Mouse (Mus musculus) neural tube, embryonic 14.5 days (tissue): Measurements from ENCODE around the gene Sae1. TPM values are rescaled to one million over a fixed set of nuclear protein-coding genes. Genes with fewer than 3 reads are reported as not detected.

Experiments used
- ATAC-seq: fragments of 200-750 bp; cut with Nextera tagmentation; 2 replicates; pipeline ENCODE4 v1.8.0; 2017; ENCODE audit warnings: low read depth, mild to moderate bottlenecking, moderate TSS enrichment, moderate library complexity
- H3K27ac ChIP-seq: fragments of 300-500 bp; sonication (generic); 2 replicates; pipeline ENCODE4 v1.5.1; 2014; ENCODE audit warnings: low read depth, mild to moderate bottlenecking, control low read depth, low read length, moderate library complexity, mixed read lengths
- H3K27me3 ChIP-seq: fragments of 300-500 bp; sonication (generic); 2 replicates; pipeline ENCODE4 v1.6.1; 2014; ENCODE audit warnings: low read length; ENCODE audit not compliant: control insufficient read depth, insufficient read depth
- H3K36me3 ChIP-seq: fragments of 300-500 bp; sonication (generic); 2 replicates; pipeline ENCODE4 v1.6.1; 2014; ENCODE audit warnings: low read length, mixed read lengths; ENCODE audit not compliant: control insufficient read depth, insufficient read depth
- H3K4me1 ChIP-seq: fragments of 300-500 bp; sonication (generic); 2 replicates; pipeline ENCODE4 v1.6.1; 2014; ENCODE audit warnings: low read length; ENCODE audit not compliant: control insufficient read depth, insufficient read depth
- H3K4me2 ChIP-seq: fragments of 300-500 bp; sonication (generic); 2 replicates; pipeline ENCODE4 v1.6.1; 2014; ENCODE audit warnings: mild to moderate bottlenecking, low read depth, low read length, control low read depth
- H3K4me3 ChIP-seq: fragments of 300-500 bp; sonication (generic); 2 replicates; pipeline ENCODE4 v1.5.1; 2014; ENCODE audit warnings: low read depth, low read length, control low read depth, mixed read lengths
- H3K9ac ChIP-seq: fragments of 300-500 bp; sonication (generic); replicated peaks from 2 replicates; pipeline ENCODE4 v1.6.1; 2014; ENCODE audit warnings: low read depth, mild to moderate bottlenecking, control low read depth, low read length, mixed read lengths
- H3K9me3 ChIP-seq: fragments of 300-500 bp; sonication (generic); 2 replicates; pipeline ENCODE4 v1.6.1; 2016; ENCODE audit warnings: low read length; ENCODE audit not compliant: control insufficient read depth
- WGBS: fragments of 180-500 bp; shearing (Covaris S2); extraction: QIAGEN DNeasy Blood & Tissue Kit; methylation state at CpG from one replicate; pipeline ENCODE4 v1.1.7; 2014; 5-methylcytosine and 5-hydroxymethylcytosine counted together
- polyA plus RNA-seq: library from polyadenylated mRNA; unstranded; fragments of >200 nt; fragmentation: Nextera tagmentation; extraction: Ambion mirVana; gene quantifications from 2 replicates; pipeline ENCODE4 v1.2.1, GENCODE M21; 2014

The Sae1 gene
- 197 and 245 TPM in 2 replicates for polyA plus RNA-seq

DNA sequence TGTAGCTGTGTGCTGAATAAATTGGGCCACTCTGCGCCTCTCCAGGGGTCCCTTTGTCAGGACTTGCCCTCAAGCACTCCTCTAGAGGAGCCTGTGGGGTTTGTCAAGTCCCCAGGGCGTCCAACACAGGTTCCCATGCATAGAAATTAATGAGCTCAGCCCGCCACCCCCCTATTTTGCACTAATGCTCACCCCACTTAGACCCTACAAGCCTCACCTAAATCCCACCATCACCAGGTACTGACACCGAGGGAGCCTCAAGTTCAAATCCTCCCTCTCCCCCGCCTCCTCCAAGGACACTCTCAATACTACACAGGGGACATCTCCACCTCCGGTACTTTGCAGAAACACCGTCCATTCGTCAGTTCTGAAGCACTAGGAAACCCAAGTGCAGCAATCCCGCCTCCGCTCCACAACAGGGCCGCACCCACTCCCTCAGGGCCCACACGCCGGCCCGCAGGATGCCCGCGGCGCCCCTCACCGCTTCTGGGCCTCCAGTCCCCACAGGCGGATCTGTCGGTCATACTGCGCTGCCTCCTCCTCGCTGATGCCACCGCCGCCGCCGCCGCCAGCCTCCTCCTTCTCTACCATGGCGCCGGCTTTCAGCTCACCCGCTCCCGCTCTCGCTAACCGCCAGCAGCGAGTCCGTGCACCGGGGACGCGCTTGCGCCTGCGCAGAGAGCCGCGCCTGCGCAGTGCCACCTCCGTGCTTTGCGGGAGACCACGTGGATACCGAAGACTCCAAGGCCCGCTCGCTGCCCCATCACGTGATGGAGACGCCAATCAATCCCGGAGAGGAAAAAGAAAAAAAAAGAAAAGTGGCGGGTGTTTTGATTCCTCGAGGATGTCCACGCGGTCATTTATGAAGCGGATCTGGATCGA is at the start of gene Sae1:
Sae1 (minus strand) TSS at position 647 of the 882 bp plus-strand sequence.
- Histone ChIP-seq H3K36me3 (no peaks in the 10 kb centered on the region), H3K9ac (peak within 1 kb of the TSS; percentile 90), H3K4me1 (peaks cover 12% of the 10 kb centered on the region), H3K27ac (peak within 1 kb of the TSS; percentile 78; the same call in 1 of the 2 replicates), H3K4me2 (peak within 1 kb of the TSS; percentile 81), H3K9me3 (no peaks in the 10 kb centered on the region), H3K4me3 (peak within 1 kb of the TSS; percentile 95), H3K27me3 (no peaks in the 10 kb centered on the region)
- peak; percentile 94 for ATAC-seq
- WGBS: under 1% methylated on average over 51 of the region's 58 CpGs

DNA sequence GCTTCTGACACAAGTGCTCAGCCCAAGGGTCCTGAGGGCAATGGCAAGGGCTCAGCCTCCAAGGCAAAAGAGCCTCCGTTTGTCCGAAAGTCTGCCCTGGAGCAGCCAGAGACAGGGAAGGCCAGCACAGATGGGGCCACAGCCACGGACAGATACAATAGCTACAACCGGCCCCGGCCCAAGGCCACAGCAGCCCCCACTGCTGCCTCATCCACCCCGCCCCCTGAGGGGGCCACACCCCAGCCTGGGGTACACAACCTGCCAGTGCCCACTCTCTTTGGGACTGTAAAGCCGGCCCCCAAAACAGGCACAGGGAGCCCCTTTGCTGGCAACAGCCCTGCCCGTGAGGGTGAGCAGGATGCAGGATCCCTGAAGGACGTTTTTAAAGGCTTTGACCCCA is 47.5 kb upstream of the Sae1 start:
- 87% methylated on average over 9 of the region's 9 CpGs for WGBS
- H3K4me3 ChIP-seq: no peak overlapping the region
- H3K4me1 ChIP-seq: no peaks in the 10 kb centered on the region
- H3K27me3 ChIP-seq: no peaks in the 10 kb centered on the region
- H3K4me2 ChIP-seq: no peak overlapping the region
- ATAC-seq: no peak
- peaks cover 66% of the 10 kb centered on the region for H3K36me3 ChIP-seq
- no peaks in the 10 kb centered on the region for H3K9me3 ChIP-seq
- no peak overlapping the region for H3K9ac ChIP-seq
- H3K27ac ChIP-seq: no peak overlapping the region

DNA sequence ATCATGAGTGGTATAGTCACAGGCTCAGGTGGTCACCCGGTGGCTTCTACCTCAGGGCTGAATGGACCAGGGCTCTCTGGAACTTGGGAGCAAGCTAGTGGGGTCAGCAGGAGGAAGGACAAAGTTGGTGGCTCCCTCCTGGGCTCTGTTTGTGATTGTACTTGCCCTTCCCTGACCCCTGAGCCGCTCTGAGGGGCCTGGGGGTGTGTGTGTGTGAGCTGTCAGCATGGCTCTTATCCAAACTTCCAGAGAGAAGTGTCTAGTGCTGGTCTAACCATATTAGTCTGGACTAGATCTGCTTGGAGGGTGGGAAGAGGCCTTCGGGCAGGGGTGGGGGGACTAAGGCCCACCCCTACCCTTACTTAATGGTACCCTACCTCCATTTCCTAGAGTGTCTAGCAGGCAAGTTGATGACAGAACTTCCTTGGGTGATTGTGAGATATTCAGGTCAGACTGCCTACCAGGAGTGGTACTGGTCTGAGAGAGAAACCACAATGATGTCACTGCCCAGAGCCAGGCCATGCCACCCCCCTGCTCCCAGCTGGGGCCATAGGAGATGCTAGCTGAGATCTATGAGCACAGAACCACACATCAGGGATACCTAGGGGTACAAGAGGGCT is 45.9 kb upstream of the Sae1 start:
- Histone ChIP-seq H3K36me3 (peaks cover 81% of the 10 kb centered on the region), H3K4me1 (no peaks in the 10 kb centered on the region), H3K9me3 (no peaks in the 10 kb centered on the region), H3K4me3 (no peak overlapping the region), H3K27ac (no peak overlapping the region), H3K9ac (no peak overlapping the region), H3K4me2 (no peak overlapping the region), H3K27me3 (no peaks in the 10 kb centered on the region)
- ATAC-seq: no peak
- WGBS: 85% methylated on average over 3 of the region's 3 CpGs

DNA sequence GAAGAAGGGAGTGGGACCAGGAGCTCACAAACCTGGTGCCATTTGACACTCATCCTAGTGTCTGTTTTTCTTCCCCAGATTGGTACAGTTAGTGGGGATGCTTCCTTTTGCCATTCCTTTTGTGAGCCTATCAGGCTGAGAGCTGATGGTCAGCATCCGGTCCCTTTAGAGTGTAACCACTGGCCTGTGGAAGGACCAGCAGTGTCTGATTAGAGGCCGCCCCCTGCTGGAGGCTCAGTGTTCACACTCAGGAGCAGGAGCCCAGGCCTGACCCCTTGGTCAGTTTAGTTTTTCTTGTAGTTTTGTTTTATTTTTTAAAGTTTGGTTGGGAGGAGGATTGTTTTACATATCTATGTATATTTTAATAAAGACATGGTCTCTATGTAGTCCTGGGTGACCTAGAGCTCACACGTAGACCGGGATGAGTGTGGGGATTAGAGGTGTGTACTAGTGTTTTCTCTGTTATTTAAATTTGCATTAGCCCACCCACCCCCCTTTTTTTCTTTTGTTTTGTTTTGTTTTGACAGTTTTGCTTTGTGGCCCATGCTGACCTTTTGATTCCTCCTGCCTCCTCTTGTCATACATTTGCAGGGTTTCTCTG is 38.6 kb upstream of the Sae1 start:
- Histone ChIP-seq H3K36me3 (peaks cover 89% of the 10 kb centered on the region), H3K4me3 (no peak overlapping the region), H3K4me2 (no peak overlapping the region), H3K27me3 (no peaks in the 10 kb centered on the region), H3K27ac (no peak overlapping the region), H3K9ac (no peak overlapping the region), H3K9me3 (no peaks in the 10 kb centered on the region), H3K4me1 (no peaks in the 10 kb centered on the region)
- 58% methylated on average over 4 of the region's 4 CpGs for WGBS
- ATAC-seq: peak; percentile 77; the same call in 1 of the 2 replicates

DNA sequence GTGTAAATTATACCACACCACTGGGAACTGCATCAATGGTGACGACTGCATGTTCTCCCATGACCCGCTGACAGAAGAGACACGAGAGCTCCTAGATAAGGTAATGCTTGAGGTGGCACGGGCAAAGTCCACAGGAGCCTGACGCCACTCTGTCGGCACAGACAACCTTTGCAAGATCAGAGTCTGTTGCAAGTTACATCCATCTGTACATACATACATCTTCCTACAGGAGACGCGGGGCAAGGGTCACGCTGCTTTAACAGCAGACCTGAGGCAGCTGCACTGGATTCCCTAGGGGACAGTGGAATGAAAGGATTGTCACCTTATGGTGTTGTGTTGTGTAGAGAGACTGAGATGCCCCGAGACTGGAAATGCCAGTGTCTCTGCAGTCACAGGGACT is 38.1 kb upstream of the Sae1 start:
- H3K4me1 ChIP-seq: no peaks in the 10 kb centered on the region
- H3K4me3 ChIP-seq: no peak overlapping the region
- H3K27ac ChIP-seq: no peak overlapping the region
- H3K9ac ChIP-seq: no peak overlapping the region
- no peak overlapping the region for H3K4me2 ChIP-seq
- ATAC-seq: 0 out of 2 replicates have a peak, but pooled peaks have one; percentile 21
- H3K27me3 ChIP-seq: no peaks in the 10 kb centered on the region
- 90% methylated on average over 10 of the region's 10 CpGs for WGBS
- no peaks in the 10 kb centered on the region for H3K9me3 ChIP-seq
- peaks cover 89% of the 10 kb centered on the region for H3K36me3 ChIP-seq

DNA sequence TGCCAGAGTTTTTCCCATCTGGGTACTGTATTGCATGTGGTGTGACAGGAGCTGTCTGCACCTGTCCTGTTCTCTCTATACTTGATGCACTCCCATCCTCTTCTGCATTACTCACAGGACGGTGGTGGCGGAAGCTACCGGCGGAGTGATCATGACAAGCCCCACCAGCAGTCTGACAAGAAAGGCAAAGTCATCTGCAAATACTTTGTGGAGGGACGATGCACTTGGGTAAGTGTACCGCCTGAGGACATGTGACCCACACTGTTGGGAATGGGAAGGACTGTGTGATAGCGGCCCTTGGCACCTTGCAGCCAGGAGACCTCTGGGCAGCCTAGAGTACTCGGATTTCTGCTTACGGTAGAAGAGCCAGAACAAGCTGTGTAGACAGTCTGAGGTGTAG is 36.1 kb upstream of the Sae1 start:
- H3K27me3 ChIP-seq: no peaks in the 10 kb centered on the region
- H3K4me1 ChIP-seq: no peaks in the 10 kb centered on the region
- no peak for ATAC-seq
- no peak overlapping the region for H3K4me2 ChIP-seq
- 90% methylated on average over 9 of the region's 9 CpGs for WGBS
- H3K9me3 ChIP-seq: no peaks in the 10 kb centered on the region
- no peak overlapping the region for H3K27ac ChIP-seq
- H3K9ac ChIP-seq: no peak overlapping the region
- no peak overlapping the region for H3K4me3 ChIP-seq
- peaks cover 85% of the 10 kb centered on the region for H3K36me3 ChIP-seq

DNA sequence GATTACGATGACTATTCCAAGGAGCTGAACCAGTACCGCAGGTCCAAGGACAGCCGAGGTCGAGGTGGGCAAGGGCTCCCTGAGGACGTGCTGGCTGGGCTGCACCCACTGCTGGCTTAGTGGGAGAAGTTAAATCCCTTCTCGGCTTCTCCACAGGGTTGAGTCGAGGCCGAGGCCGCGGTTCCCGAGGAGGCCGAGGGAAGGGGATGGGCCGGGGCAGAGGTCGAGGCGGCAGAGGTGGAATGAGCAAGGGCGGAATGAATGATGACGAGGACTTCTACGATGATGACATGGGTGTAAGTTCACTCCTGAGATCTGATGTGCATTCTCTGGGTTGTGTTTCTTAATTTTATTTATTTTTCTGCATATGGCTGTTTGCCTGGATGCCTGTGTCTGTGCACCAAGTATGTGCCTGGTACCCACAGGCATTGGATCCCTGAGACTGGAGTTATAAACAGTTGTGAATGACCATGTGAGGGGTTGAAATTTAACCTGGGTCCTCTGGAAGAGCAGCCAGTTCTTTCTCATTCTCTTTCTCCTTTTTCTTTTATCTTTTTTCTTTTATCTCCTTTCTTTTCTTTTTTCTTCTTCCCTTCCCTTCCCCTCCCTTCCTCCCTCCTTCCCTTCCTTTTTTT is 34.7 kb upstream of the Sae1 start:
- no peak overlapping the region for H3K4me2 ChIP-seq
- H3K36me3 ChIP-seq: peaks cover 85% of the 10 kb centered on the region
- H3K4me3 ChIP-seq: no peak overlapping the region
- H3K9me3 ChIP-seq: no peaks in the 10 kb centered on the region
- H3K27me3 ChIP-seq: no peaks in the 10 kb centered on the region
- H3K9ac ChIP-seq: no peak overlapping the region
- no peak overlapping the region for H3K27ac ChIP-seq
- no peaks in the 10 kb centered on the region for H3K4me1 ChIP-seq
- 91% methylated on average over 18 of the region's 18 CpGs for WGBS
- ATAC-seq: no peak

DNA sequence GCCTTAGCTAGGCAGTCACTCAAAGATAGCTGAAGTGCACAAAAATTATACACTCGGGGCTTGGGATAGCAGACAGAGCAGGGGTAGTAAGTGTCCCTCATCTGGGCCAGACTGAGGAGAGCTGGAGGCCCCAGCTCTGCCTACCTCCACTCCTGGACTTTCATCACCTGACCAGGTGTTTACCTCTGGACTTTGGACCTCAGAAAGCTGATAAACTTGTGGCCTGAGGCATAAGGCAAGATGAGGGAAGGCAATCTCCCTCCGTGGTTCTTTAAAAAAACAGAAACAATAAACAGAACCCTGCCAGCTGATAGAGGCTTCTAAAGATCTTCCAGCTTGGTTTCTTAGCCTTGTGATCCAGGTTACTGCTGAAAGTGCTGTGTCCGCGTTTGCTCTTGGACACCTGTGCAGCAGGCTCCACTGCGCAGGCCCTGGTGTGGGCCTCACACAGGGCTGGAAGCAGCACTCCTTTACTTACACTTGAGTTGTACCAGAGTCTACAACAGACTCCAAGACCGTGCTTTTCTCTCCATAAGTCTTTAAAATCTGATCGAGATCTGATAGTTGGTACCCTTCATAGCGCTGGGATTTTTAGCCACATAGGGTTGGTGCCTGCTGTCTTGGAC is 33.0 kb upstream of the Sae1 start:
- peaks cover 70% of the 10 kb centered on the region for H3K36me3 ChIP-seq
- 94% methylated on average over 8 of the region's 8 CpGs for WGBS
- H3K27me3 ChIP-seq: no peaks in the 10 kb centered on the region
- no peak overlapping the region for H3K4me2 ChIP-seq
- H3K9me3 ChIP-seq: no peaks in the 10 kb centered on the region
- no peak for ATAC-seq
- H3K27ac ChIP-seq: no peak overlapping the region
- no peak overlapping the region for H3K4me3 ChIP-seq
- H3K4me1 ChIP-seq: no peaks in the 10 kb centered on the region
- no peak overlapping the region for H3K9ac ChIP-seq
